Mouse (Mus musculus) heart, postnatal 0 days (tissue): ENCODE results near the gene Tmem8b. TPM values are rescaled to one million over a fixed set of nuclear protein-coding genes. Genes with fewer than 3 reads are reported as not detected.

Experiments used
- ATAC-seq: fragments of 200-750 bp; cut with Nextera tagmentation; 2 replicates; pipeline ENCODE4 v1.8.0; 2017; ENCODE audit warnings: low read depth, moderate number of reproducible peaks, moderate library complexity; ENCODE audit not compliant: insufficient read depth
- DNase-seq: peaks from one replicate; pipeline ENCODE4 v3.0.0-alpha.2; 2016; ENCODE audit warnings: low spot score
- H3K27ac ChIP-seq: fragments of 300-500 bp; sonication (generic); 2 replicates; pipeline ENCODE4 v1.5.1; 2014; ENCODE audit warnings: low read depth, mild to moderate bottlenecking
- H3K27me3 ChIP-seq: fragments of 300-500 bp; sonication (generic); 2 replicates; pipeline ENCODE4 v1.6.1; 2014; ENCODE audit warnings: low read length, mixed read lengths; ENCODE audit not compliant: control insufficient read depth, insufficient read depth
- H3K36me3 ChIP-seq: fragments of 300-500 bp; sonication (generic); replicated peaks from 2 replicates; pipeline ENCODE4 v1.6.1; 2014; ENCODE audit warnings: low read length, mixed read lengths; ENCODE audit not compliant: control insufficient read depth, insufficient read depth
- H3K4me1 ChIP-seq: fragments of 300-500 bp; sonication (generic); 2 replicates; pipeline ENCODE4 v1.6.1; 2014; ENCODE audit warnings: antibody characterized with exemption; ENCODE audit not compliant: control insufficient read depth, insufficient read depth
- H3K4me2 ChIP-seq: fragments of 300-500 bp; sonication (generic); 2 replicates; pipeline ENCODE4 v1.6.1; 2014; ENCODE audit warnings: low read depth, mild to moderate bottlenecking, low read length, moderate library complexity
- H3K4me3 ChIP-seq: fragments of 300-500 bp; sonication (generic); 2 replicates; pipeline ENCODE4 v1.5.1; 2014; ENCODE audit warnings: low read depth, low read length
- H3K9ac ChIP-seq: fragments of 300-500 bp; sonication (generic); replicated peaks from 2 replicates; pipeline ENCODE4 v1.6.1; 2014; ENCODE audit warnings: low read depth, low read length, mixed read lengths
- H3K9me3 ChIP-seq: fragments of 300-500 bp; sonication (generic); replicated peaks from 2 replicates; pipeline ENCODE4 v1.6.1; 2016; ENCODE audit warnings: low read length; ENCODE audit not compliant: control insufficient read depth
- CTCF ChIP-seq: IDR thresholded peaks from 2 replicates; pipeline ENCODE4 v1.5.1; 2016; ENCODE audit warnings: antibody characterized with exemption, control low read depth, low read depth
- EP300 ChIP-seq: IDR thresholded peaks from 2 replicates; pipeline ENCODE4 v1.6.1; 2016; ENCODE audit warnings: antibody characterized with exemption, low read depth
- WGBS: fragments of 180-500 bp; shearing (Covaris S2); extraction: QIAGEN DNeasy Blood & Tissue Kit; methylation state at CpG from one replicate; pipeline ENCODE4 v1.1.7; 2014; 5-methylcytosine and 5-hydroxymethylcytosine counted together
- microRNA-seq: library from miRNA; unstranded; fragments of <30 nt; microRNA quantifications from one replicate; pipeline ENCODE4, GENCODE M21; 2016
- polyA plus RNA-seq: library from polyadenylated mRNA; unstranded; fragments of >200 nt; fragmentation: Nextera tagmentation; extraction: Ambion mirVana; gene quantifications from 2 replicates; pipeline ENCODE4 v1.2.1, GENCODE M21; 2015
- total RNA-seq: library from RNA; depleted of rRNA; stranded (reverse); fragments of >200 nt; gene quantifications from 2 replicates; pipeline ENCODE4 v1.2.3, GENCODE M21; 2014; ENCODE audit warnings: low replicate concordance; rRNA removed

Tmem8b gene
- total and polyA plus RNA-seq, 2 experiments from 2014 or later, result 4.9 to 24.9 TPM

DNA sequence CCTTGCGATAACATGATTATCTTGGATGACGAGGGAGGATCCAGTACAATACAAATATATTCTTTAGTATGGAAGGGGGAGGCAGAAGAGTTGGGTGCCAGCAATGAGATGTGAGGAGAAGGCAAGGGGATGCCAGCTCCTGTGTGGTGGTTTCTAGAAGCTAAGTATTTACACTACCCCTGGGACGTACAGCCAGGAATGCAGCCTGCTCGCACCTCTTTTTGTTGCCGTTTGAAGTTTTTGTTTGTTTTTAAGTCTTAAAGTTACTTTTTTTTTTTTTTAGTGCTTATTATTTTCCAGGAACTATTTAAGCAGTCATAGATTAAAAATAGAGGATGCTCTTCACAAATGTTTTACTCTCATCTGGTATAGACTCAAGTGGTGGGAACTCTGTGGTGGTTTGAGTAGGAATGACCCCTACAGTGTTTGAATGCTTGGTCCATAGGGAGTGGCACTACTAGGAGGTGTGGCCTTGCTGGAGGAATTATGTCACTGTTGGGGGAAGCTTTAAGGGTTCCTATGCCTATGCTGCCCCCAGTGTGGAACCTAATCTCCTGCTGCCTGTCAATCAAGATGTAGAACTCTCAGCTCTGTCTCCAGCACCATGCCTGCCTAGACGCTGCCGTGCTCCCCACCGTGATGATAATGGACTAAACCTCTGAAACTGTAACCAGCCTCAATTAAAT is 70.4 kb downstream of the Tmem8b start:
- DNase-seq (no peak), ATAC-seq (no peak)
- H3K27ac ChIP-seq, result no peak overlapping the region
- no peak overlapping the region for H3K9ac ChIP-seq
- WGBS, result 52% methylated on average over 8 of the region's 8 CpGs
- H3K36me3 ChIP-seq, result no peaks in the 10 kb centered on the region
- no peaks in the 10 kb centered on the region for H3K27me3 ChIP-seq
- no peak overlapping the region for H3K4me3 ChIP-seq
- H3K4me1 ChIP-seq, result peaks cover 3% of the 10 kb centered on the region; the same call in 1 of the 2 replicates
- H3K9me3 ChIP-seq, result no peaks in the 10 kb centered on the region
- TF ChIP-seq CTCF (no peak), EP300 (no peak)
- no peak overlapping the region for H3K4me2 ChIP-seq

GRCm38 (mm10) chr4:43741526-43741925 is 72.8 kb downstream of the Tmem8b start:
- Histone ChIP-seq H3K27me3 (no peaks in the 10 kb centered on the region), H3K27ac (no peak overlapping the region), H3K9me3 (no peaks in the 10 kb centered on the region), H3K4me2 (no peak overlapping the region), H3K36me3 (no peaks in the 10 kb centered on the region), H3K4me3 (no peak overlapping the region), H3K9ac (no peak overlapping the region), H3K4me1 (no peaks in the 10 kb centered on the region)
- DNase-seq, result no peak
- TF ChIP-seq CTCF (no peak), EP300 (no peak)
- WGBS, result 53% methylated on average over 5 of the region's 5 CpGs
- no peak for ATAC-seq

Small RNA genes within 50 kb of the gene (microRNA-seq; reads per million reads assigned to microRNA genes)
- not detected for gene Gm25262

Other genes with a start within 250 kb of the Tmem8b start
- not detected in 2 replicates for gene Fam166b, start 239.8 kb upstream of the Tmem8b start, total RNA-seq
- gene Fam166b, start 239.8 kb upstream of the Tmem8b start, polyA plus RNA-seq, result 0.14 and 0.25 TPM in 2 replicates
- 51.3 and 55.5 TPM in 2 replicates for gene Tesk1, start 227.0 kb upstream of the Tmem8b start, total RNA-seq
- 3.9 and 5.1 TPM in 2 replicates for gene Tesk1, start 227.0 kb upstream of the Tmem8b start, polyA plus RNA-seq
- 0.08 and 0.81 TPM in 2 replicates for gene Cd72, start 214.3 kb upstream of the Tmem8b start, total RNA-seq
- gene Cd72, start 214.3 kb upstream of the Tmem8b start, polyA plus RNA-seq, result 3.4 TPM in 2 replicates
- 2.8 TPM in 1 of 2 replicates, not detected in the other for gene Sit1, start 185.2 kb upstream of the Tmem8b start, total RNA-seq
- not detected in 2 replicates for gene Sit1, start 185.2 kb upstream of the Tmem8b start, polyA plus RNA-seq
- gene Ccdc107, start 176.1 kb upstream of the Tmem8b start, total RNA-seq, result 26.6 and 44.0 TPM in 2 replicates
- 81.7 and 82.4 TPM in 2 replicates for gene Ccdc107, start 176.1 kb upstream of the Tmem8b start, polyA plus RNA-seq
- gene Arhgef39, start 169.3 kb upstream of the Tmem8b start, total RNA-seq, result 18.7 and 27.0 TPM in 2 replicates
- gene Arhgef39, start 169.3 kb upstream of the Tmem8b start, polyA plus RNA-seq, result 7.3 and 8.8 TPM in 2 replicates
- 4.6 TPM in 1 of 2 replicates, not detected in the other for gene Car9, start 162.0 kb upstream of the Tmem8b start, total RNA-seq
- gene Car9, start 162.0 kb upstream of the Tmem8b start, polyA plus RNA-seq, result 0.80 and 1.1 TPM in 2 replicates
- 25.7 and 67.0 TPM in 2 replicates for gene Tpm2, start 145.2 kb upstream of the Tmem8b start, total RNA-seq
- gene Tpm2, start 145.2 kb upstream of the Tmem8b start, polyA plus RNA-seq, result 109 TPM in 2 replicates
- gene Creb3, start 106.6 kb upstream of the Tmem8b start, total RNA-seq, result 30.1 and 46.3 TPM in 2 replicates
- 49.1 and 53.4 TPM in 2 replicates for gene Creb3, start 106.6 kb upstream of the Tmem8b start, polyA plus RNA-seq
- 141 and 185 TPM in 2 replicates for gene Tln1, start 106.3 kb upstream of the Tmem8b start, total RNA-seq
- 67.1 and 77.2 TPM in 2 replicates for gene Tln1, start 106.3 kb upstream of the Tmem8b start, polyA plus RNA-seq
- 12.4 and 21.1 TPM in 2 replicates for gene Rgp1, start 90.3 kb upstream of the Tmem8b start, total RNA-seq
- gene Rgp1, start 90.3 kb upstream of the Tmem8b start, polyA plus RNA-seq, result 10.8 and 10.9 TPM in 2 replicates
- gene Gba2, start 90.1 kb upstream of the Tmem8b start, total RNA-seq, result 11.0 and 16.7 TPM in 2 replicates
- gene Gba2, start 90.1 kb upstream of the Tmem8b start, polyA plus RNA-seq, result 14.0 TPM in 2 replicates
- gene Msmp, start 84.5 kb upstream of the Tmem8b start, total RNA-seq, result not detected in 2 replicates
- 1.2 TPM in 1 of 2 replicates, not detected in the other for gene Msmp, start 84.5 kb upstream of the Tmem8b start, polyA plus RNA-seq
- 17.7 and 23.1 TPM in 2 replicates for gene Npr2, start 37.0 kb upstream of the Tmem8b start, total RNA-seq
- 6.6 and 6.9 TPM in 2 replicates for gene Npr2, start 37.0 kb upstream of the Tmem8b start, polyA plus RNA-seq
- not detected in 2 replicates for gene Spag8, start 15.4 kb upstream of the Tmem8b start, total RNA-seq
- gene Spag8, start 15.4 kb upstream of the Tmem8b start, polyA plus RNA-seq, result 0.44 and 0.62 TPM in 2 replicates
- gene Hint2, start 12.5 kb upstream of the Tmem8b start, total RNA-seq, result 358 and 378 TPM in 2 replicates
- gene Hint2, start 12.5 kb upstream of the Tmem8b start, polyA plus RNA-seq, result 322 and 361 TPM in 2 replicates
- gene Fam221b, start 174 bp downstream of the Tmem8b start, total RNA-seq, result not detected in 2 replicates
- 3.6 and 4.0 TPM in 2 replicates for gene Fam221b, start 174 bp downstream of the Tmem8b start, polyA plus RNA-seq
- 0.15 TPM in 1 of 2 replicates, not detected in the other for gene Olfr70, start 31.8 kb downstream of the Tmem8b start, total RNA-seq
- not detected in 2 replicates for gene Olfr70, start 31.8 kb downstream of the Tmem8b start, polyA plus RNA-seq
- not detected in 2 replicates for gene Olfr71, start 41.3 kb downstream of the Tmem8b start, total RNA-seq
- not detected in 2 replicates for gene Olfr71, start 41.3 kb downstream of the Tmem8b start, polyA plus RNA-seq
- gene Hrct1, start 58.2 kb downstream of the Tmem8b start, total RNA-seq, result 8.2 and 9.5 TPM in 2 replicates
- 4.5 and 4.9 TPM in 2 replicates for gene Hrct1, start 58.2 kb downstream of the Tmem8b start, polyA plus RNA-seq
- 1.6 and 6.3 TPM in 2 replicates for gene Spaar, start 61.1 kb downstream of the Tmem8b start, total RNA-seq
- gene Spaar, start 61.1 kb downstream of the Tmem8b start, polyA plus RNA-seq, result 1.1 and 1.3 TPM in 2 replicates
- not detected in 2 replicates for gene Olfr159, start 102.0 kb downstream of the Tmem8b start, total RNA-seq
- gene Olfr159, start 102.0 kb downstream of the Tmem8b start, polyA plus RNA-seq, result not detected in 2 replicates
- not detected in 2 replicates for gene Olfr156, start 154.9 kb downstream of the Tmem8b start, total RNA-seq
- not detected in 2 replicates for gene Olfr156, start 154.9 kb downstream of the Tmem8b start, polyA plus RNA-seq
- not detected in 2 replicates for gene Olfr157, start 171.2 kb downstream of the Tmem8b start, total RNA-seq
- gene Olfr157, start 171.2 kb downstream of the Tmem8b start, polyA plus RNA-seq, result not detected in 2 replicates
- gene Olfr155, start 182.6 kb downstream of the Tmem8b start, total RNA-seq, result not detected in 2 replicates
- not detected in 2 replicates for gene Olfr155, start 182.6 kb downstream of the Tmem8b start, polyA plus RNA-seq
- gene Reck, start 206.6 kb downstream of the Tmem8b start, total RNA-seq, result 5.6 TPM in 2 replicates
- gene Reck, start 206.6 kb downstream of the Tmem8b start, polyA plus RNA-seq, result 4.0 and 4.1 TPM in 2 replicates